Mouse (Mus musculus) macrophage (primary cell): ENCODE results near the gene Nanp. TPM values are rescaled to one million over a fixed set of nuclear protein-coding genes. Genes with fewer than 3 reads are reported as not detected.

Experiments used
- H3K27ac ChIP-seq: fragments of 350-480 bp; formaldehyde crosslinking; 2 replicates; pipeline ENCODE4 v1.9.0; 2021
- H3K36me3 ChIP-seq: fragments of 350-480 bp; formaldehyde crosslinking; 2 replicates; pipeline ENCODE4 v1.9.0; 2021; ENCODE audit errors: inconsistent target
- H3K4me3 ChIP-seq: fragments of 350-480 bp; formaldehyde crosslinking; 2 replicates; pipeline ENCODE4 v1.9.0; 2021; ENCODE audit errors: inconsistent target
- H3K79me2 ChIP-seq: fragments of 350-480 bp; formaldehyde crosslinking; 2 replicates; pipeline ENCODE4 v1.9.0; 2021; ENCODE audit errors: inconsistent target
- WGBS: methylation state at CpG from one replicate; pipeline ENCODE4 v1.1.7; 2026; ENCODE audit warnings: inconsistent platforms; ENCODE audit not compliant: missing documents; 5-methylcytosine and 5-hydroxymethylcytosine counted together
- polyA plus RNA-seq: library from polyadenylated mRNA; stranded (reverse); fragments of 250-400 nt; gene quantifications from 3 replicates; pipeline ENCODE4 v1.2.4, GENCODE M21; 2018; ENCODE audit warnings: inconsistent platforms

Gene Nanp
- polyA plus RNA-seq, 1 experiment from 2014 or later, result 13.8 TPM

GRCm38 (mm10) chr2:150979861-150980620 lies 59.2 kb downstream of the Nanp start:
- no peaks in the 10 kb centered on the region for H3K79me2 ChIP-seq
- no peak overlapping the region for H3K27ac ChIP-seq
- H3K4me3 ChIP-seq, result no peak overlapping the region
- WGBS, result 92% methylated on average over 14 of the region's 14 CpGs
- no peaks in the 10 kb centered on the region for H3K36me3 ChIP-seq

Other genes starting within 250 kb of the Nanp start
- gene Abhd12, start 134.7 kb downstream of the Nanp start, polyA plus RNA-seq, result 442 to 584 TPM (median 504 TPM) in 3 replicates
- gene Gins1, start 134.0 kb downstream of the Nanp start, polyA plus RNA-seq, result 3.2 to 23.6 TPM (median 7.0 TPM) in 3 replicates
- gene Ninl, start within 50 bp of the Nanp start, polyA plus RNA-seq, result 0.66 to 1.2 TPM (median 0.89 TPM) in 3 replicates
- gene Gm14151, start 53.0 kb upstream of the Nanp start, polyA plus RNA-seq, result not detected in 3 replicates
- gene Gm14147, start 58.8 kb upstream of the Nanp start, polyA plus RNA-seq, result not detected in 3 replicates